Mouse (Mus musculus) testis, postnatal 10 days (tissue): Measurements from ENCODE around the gene Myod1.
A peak's percentile ranks its signal among the peaks of the same experiment; 100 is the strongest.

Experiments
- DNase-seq: peaks from one replicate; pipeline ENCODE4 v3.0.0; 2021; ENCODE audit warnings: low spot score

The Myod1 gene

GRCm38 (mm10) chr7:46393116-46393515, 16.8 kb downstream of the Myod1 start:
- peak; percentile 85 for DNase-seq

- DNase-seq, result no peak
These were observed 17.6 kb downstream of the Myod1 start for GRCm38 (mm10) chr7:46393718-46394511.

- no peak for DNase-seq
These were observed 18.7 kb downstream of the Myod1 start for GRCm38 (mm10) chr7:46394933-46395332.

GRCm38 (mm10) chr7:46395571-46395970, 19.3 kb downstream of the Myod1 start:
- no peak for DNase-seq

GRCm38 (mm10) chr7:46396231-46396927, 20.1 kb downstream of the Myod1 start, which contains the start of gene Kcnc1:
Gene Kcnc1, plus strand, starts transcription at chr7:46396497.
- DNase-seq, result peak; percentile 90

GRCm38 (mm10) chr7:46396928-46397731, 20.9 kb downstream of the Myod1 start:
- no peak for DNase-seq

GRCm38 (mm10) chr7:46397732-46398333, 21.6 kb downstream of the Myod1 start:
- DNase-seq, result no peak

GRCm38 (mm10) chr7:46398612-46399011, 22.3 kb downstream of the Myod1 start:
- DNase-seq, result no peak

GRCm38 (mm10) chr7:46399676-46400075, 23.4 kb downstream of the Myod1 start:
- DNase-seq, result no peak

- no peak for DNase-seq
These were observed 24.1 kb downstream of the Myod1 start for GRCm38 (mm10) chr7:46400346-46400745.

- DNase-seq, result no peak
These were observed 25.3 kb downstream of the Myod1 start for GRCm38 (mm10) chr7:46401371-46402180.

- DNase-seq, result no peak
These were observed 27.6 kb downstream of the Myod1 start for GRCm38 (mm10) chr7:46403616-46404485.

- no peak for DNase-seq
These were observed 28.5 kb downstream of the Myod1 start for GRCm38 (mm10) chr7:46404756-46405155.

- DNase-seq, result no peak
These were observed 32.3 kb downstream of the Myod1 start for GRCm38 (mm10) chr7:46408606-46409005.

GRCm38 (mm10) chr7:46409204-46409789, 33.0 kb downstream of the Myod1 start:
- no peak for DNase-seq

GRCm38 (mm10) chr7:46410727-46411126, 34.5 kb downstream of the Myod1 start:
- no peak for DNase-seq

- no peak for DNase-seq
These were observed 36.5 kb downstream of the Myod1 start for GRCm38 (mm10) chr7:46412823-46413222.

- no peak for DNase-seq
These were observed 37.9 kb downstream of the Myod1 start for GRCm38 (mm10) chr7:46413959-46414725.

- DNase-seq, result no peak
These were observed 39.6 kb downstream of the Myod1 start for GRCm38 (mm10) chr7:46415818-46416425.
